Mouse (Mus musculus): Measurements from ENCODE around the gene Hyal4. TPM values are rescaled to one million over a fixed set of nuclear protein-coding genes. Genes with fewer than 3 reads are reported as not detected.

Hyal4 gene
- polyA plus RNA-seq, 1 experiment from 2014 or later, result 0.05 TPM

Other genes starting within 250 kb of the Hyal4 start
- gene Iqub, start 233.3 kb upstream of the Hyal4 start, polyA plus RNA-seq (2015; fragmentation: Nextera tagmentation; extraction: Ambion mirVana), result 1.7 and 4.2 TPM in 2 replicates
- gene Ndufa5, start 220.3 kb upstream of the Hyal4 start, polyA plus RNA-seq (2015; fragmentation: Nextera tagmentation; extraction: Ambion mirVana), result 298 and 308 TPM in 2 replicates
- gene Asb15, start 220.2 kb upstream of the Hyal4 start, polyA plus RNA-seq (2015; fragmentation: Nextera tagmentation; extraction: Ambion mirVana), result not detected in 2 replicates
- gene Lmod2, start 150.6 kb upstream of the Hyal4 start, polyA plus RNA-seq (2015; fragmentation: Nextera tagmentation; extraction: Ambion mirVana), result 2.7 and 3.9 TPM in 2 replicates
- 67.5 and 76.6 TPM in 2 replicates for gene Wasl, start 83.3 kb upstream of the Hyal4 start, polyA plus RNA-seq (2015; fragmentation: Nextera tagmentation; extraction: Ambion mirVana)
- not detected in 2 replicates for gene Hyal6, start 15.1 kb upstream of the Hyal4 start, polyA plus RNA-seq (2015; fragmentation: Nextera tagmentation; extraction: Ambion mirVana)
- not detected in 2 replicates for gene Spam1, start 42.9 kb downstream of the Hyal4 start, polyA plus RNA-seq (2015; fragmentation: Nextera tagmentation; extraction: Ambion mirVana)
- not detected in 2 replicates for gene Hyal5, start 109.7 kb downstream of the Hyal4 start, polyA plus RNA-seq (2015; fragmentation: Nextera tagmentation; extraction: Ambion mirVana)
- 2.0 TPM in 2 replicates for gene Tmem229a, start 208.0 kb downstream of the Hyal4 start, polyA plus RNA-seq (2015; fragmentation: Nextera tagmentation; extraction: Ambion mirVana)